Mouse (Mus musculus): ENCODE results near the gene Rps18.

The Rps18 gene

DNA sequence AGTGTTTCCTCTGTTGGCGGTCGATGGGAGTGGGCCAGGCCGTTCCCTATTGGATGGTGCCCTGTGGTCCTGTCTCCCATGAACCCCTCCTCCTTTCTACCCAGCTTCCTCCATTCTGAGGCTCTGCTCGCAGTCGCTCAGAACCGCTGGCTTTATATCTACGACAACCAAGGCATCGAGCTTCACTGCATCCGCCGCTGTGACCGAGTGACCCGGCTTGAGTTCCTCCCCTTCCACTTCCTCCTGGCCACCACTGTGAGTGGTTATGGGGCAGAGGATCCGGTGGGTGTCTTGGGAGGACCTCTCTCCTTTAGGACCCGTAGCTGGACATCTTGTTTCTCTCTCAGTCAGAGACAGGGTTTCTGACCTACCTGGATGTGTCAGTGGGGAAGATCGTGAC lies 12.3 kb downstream of the Rps18 start:
- DNase-seq: no peak

DNA sequence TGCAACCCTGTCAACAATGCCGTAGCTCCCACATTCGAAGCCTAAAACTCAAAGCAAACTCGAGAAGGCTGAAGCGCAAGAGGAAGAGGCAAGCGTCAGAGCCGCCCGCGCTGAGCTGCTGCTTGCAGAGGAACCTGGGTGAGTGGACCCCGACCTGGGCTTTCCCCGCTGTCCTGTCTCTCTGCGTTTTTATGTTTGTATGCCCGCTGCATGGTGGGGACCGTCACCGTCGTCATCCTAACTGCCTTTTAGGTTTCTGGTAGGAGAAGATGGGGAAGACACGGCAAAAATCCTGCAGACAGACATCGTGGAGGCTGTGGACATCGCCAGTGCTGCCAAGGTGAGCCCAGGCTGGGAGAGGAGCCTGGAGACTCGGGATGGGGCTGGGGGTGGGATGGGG lies 14.4 kb downstream of the Rps18 start:
- no peak for DNase-seq

DNA sequence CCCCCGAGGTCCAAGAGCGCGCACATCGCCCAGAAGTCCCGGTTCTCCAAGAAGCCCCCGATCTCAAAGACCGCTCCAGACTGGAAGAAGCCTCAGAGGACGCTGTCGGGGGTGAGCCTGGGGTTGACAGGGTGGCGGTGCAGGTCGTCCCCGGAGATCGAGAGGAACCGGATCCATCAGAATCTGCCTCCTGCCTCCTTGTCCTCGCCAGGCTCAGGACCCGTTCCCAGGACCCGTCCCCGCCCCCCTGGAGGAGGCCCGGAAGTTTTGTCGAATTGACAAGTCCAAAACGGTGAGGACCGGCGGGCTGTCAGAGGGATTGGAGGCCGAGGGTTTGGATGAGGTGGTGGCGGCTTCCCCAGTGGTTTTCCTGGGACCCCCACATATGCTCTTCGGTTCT lies 14.8 kb downstream of the Rps18 start:
- peak; percentile 55 to 64 for DNase-seq

DNA sequence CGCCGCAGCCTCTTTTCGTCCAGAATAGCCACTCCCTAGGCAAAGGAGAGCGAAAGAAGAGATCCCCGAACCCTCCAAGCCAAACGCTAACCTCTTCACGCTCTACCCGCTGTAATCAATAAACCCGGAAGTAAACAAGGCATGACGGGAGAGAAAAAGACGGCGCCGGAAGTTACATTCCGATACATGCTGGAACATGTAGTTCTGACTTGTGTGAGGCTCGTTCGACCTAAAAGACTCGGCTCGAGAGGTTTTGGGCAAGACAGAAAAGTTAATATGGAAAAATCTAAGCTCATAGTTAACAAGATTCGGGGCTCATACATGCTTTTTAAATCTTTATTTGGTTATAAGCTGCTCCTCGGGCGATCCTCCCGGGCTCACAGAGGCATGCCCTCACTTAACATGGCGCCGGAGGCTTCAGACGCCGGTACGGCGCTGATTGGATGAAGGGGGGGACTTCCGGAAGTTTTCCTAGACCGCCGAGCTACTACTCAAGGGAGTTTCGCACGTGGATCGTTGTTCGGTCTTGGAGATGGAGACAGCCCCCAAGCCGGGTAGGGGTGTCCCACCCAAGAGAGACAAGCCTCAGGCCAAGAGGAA lies 15.5 kb downstream of the Rps18 start, which contains the start of the genes Pfdn6 and Wdr46:
Pfdn6 (minus strand) TSS at position 138 of the 600 bp plus-strand sequence.
Wdr46 (plus strand) TSS at position 455 of the 600 bp plus-strand sequence.
- DNase-seq: peak; percentile 92 to 93

DNA sequence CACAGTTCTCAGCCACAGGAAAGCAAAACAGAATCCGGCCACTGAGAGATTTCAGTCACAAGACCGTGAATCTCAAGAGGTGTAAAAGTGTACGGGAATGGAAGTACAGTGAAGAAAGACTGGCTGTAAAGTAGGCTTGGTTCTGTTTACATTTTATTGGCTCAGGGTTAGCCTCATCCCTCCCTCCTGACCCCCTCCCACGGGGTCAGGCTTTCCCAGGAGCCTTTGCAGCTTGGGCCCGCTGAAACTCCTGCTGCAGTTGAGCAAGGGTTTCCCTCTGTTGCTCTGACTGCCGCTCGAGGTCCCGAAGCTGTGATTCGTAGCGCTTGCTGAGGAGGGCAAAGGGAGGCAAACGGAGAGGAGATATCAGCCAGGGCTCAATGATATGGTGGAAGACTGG lies 17.0 kb downstream of the Rps18 start:
- peak in 1 of 2 experiments; percentile 31 for DNase-seq

DNA sequence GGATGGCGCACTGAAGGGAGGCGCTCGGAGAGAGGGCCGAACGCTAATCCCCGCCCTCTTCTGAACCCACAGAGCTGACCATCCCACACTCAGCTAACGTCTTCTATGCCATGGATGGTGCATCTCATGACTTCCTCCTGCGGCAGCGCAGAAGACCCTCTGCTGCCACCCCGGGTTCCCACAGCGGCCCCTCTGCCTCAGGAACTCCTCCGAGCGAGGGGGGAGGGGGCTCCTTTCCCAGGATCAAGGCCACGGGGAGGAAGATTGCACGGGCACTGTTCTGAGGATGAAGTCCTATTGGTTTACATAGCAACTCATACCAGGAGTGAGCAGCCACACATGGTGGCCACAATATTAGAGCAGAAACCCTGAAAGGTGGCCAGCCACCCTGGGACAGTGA lies 18.8 kb downstream of the Rps18 start:
- DNase-seq: no peak

DNA sequence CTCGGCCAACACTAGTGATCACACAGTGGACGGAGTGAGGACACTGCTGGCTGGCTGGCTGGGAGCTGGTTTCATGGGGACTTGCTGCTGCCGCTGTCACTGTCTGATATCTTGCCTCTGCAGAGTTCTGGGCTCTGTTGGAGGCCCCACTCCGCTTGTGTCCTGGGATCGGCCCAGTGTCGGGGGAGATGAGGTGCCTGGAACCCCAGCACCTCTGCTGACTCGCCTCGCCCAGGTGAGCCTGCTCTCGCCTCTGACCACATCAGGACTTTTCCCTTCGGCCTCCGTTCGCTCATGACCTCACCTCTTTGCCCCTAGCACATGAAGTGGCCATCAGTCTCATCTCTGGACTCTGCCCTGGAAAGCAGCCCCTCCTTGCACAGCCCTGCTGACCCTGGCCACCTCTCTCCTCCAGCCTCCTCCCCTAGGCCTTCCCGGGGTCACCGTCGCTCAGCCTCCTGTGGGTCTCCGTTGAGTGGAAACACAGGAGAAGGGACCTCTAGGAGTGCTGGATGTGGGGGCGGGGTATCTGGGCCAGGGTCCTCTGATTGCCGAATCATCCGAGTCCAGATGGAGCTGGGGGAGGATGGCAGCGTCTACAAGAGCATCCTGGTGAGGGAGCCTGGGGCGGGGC lies 20.3 kb downstream of the Rps18 start:
- no peak for DNase-seq

DNA sequence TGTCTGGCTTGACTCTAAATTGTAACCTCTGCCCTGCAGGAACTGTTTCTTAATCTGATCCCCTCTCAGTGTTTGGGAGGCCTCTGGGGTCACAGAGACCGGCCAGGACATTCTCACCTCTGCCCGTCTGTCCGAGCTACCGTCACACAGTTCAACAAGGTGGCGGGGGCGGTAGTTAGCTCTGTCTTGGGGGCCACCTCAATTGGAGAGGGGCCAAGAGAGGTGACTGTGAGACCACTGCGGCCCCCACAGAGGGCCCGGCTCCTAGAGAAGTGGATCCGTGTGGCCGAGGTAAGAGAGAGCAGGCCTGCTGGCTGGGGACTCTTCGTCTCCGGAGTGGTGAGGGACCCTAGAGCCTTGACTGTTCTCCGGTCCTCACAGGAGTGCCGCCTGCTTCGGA lies 22.8 kb downstream of the Rps18 start:
- DNase-seq: no peak

DNA sequence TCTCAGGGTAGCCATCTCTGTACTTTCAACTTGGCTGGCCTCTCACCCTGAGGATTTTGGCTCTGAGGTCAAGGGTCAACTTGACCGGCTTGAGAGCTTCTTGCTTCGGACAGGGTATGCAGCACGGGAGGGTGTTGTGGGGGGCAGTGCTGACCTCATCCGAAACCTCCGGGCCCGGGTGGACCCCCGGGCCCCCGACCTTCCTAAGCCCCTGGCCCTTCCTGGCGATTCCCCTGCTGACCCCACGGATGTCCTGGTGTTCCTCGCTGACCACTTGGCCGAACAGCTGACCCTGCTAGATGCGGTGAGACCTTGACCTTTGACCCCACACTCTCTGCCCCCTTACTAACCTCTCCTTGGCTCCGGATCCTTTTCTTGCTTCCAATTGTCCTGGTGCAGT lies 23.4 kb downstream of the Rps18 start:
- no peak for DNase-seq

DNA sequence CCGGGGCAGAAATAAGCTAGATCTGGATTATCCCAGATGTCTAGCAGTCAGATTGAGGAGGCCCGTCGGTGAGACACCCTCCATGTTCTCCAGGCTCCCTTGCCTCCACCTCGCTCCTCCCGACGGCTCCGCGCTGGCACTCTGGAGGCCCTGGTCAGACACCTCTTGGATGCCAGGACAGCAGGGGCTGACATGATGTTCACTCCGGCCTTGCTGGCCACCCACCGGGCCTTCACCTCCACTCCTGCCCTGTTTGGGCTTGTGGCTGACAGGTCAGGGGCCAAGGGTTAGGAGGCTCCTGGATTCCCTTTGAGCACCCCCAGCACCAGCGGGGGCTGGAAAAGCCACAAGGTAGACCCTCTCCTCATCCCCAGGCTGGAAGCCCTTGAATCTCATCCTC lies 23.9 kb downstream of the Rps18 start:
- no peak for DNase-seq

DNA sequence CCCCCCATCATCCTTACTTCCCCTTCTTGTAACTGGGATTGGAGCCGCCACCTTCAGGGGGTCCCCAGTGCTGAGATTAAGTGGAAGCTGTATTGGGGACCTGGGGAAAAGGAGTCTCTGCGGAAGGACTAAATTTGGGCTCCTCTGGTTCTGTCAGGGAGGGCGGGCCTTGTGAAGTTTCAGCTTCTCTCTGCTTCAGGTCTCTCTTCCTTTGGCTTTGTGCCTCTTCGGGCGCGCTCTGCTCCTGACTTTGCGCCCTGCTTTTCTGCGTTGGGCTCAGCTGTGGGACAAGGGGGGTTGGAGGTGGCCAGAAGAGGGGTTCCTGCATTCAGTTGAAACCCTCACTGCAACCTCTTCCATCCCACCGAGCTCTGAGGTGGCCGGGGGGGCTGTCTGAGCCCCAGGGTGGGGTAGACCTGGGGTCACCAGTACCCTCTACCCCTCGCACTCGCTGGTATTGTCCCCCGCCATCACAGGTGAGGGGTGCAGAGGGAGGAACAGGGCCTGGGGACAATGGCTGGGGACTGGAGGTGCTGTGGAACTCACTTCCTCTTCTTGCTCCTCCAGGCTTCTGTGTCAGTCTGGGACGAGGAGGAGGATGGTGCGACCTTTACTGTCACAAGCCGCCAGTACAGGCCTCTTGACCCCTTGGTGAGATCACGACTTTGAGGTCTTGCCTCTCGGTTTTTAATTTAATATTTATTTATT lies 24.5 kb downstream of the Rps18 start:
- DNase-seq: no peak

DNA sequence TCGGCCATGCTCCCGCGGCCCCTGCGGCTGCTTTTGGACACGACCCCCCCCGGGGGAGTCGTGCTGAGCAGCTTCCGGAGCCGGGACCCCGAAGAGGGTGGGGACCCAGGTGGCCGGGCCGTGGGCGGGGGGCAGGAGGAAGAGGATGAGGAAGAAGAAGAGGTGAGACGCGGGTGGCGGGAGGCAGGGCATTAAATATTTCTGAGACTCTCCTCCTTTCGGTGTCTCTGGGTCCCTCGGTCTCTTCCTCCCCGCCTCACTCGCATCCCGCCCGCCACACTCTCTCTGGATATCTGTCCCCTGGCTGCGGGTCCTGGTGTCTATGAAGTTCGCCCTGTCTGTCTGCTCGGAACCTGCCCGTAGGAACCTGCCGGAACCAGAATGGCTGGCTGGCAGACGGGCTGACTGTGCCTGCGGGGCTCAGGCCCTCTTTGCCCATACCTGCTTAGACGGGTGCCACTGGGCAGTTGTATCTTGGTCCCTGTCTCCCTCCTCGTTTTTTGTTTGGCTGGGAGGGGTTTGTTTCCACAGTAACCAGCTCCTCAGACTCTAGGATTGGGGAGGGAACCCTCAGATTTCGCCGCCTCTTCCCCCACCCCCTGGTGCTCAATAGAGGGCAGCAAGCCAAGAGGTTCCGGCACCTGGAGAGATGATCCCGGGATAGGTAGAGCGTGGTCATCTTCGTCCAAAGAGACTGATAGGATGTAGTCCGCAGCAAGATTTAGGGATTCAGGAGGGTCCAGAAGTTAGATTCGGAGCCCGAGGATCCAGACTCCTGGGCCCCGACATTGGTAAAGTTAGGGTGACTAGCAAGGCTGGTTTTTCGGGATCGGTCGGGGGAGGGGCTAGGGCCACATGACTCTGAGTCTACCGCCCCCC lies 25.3 kb downstream of the Rps18 start:
- DNase-seq: peak; percentile 59 to 69

DNA sequence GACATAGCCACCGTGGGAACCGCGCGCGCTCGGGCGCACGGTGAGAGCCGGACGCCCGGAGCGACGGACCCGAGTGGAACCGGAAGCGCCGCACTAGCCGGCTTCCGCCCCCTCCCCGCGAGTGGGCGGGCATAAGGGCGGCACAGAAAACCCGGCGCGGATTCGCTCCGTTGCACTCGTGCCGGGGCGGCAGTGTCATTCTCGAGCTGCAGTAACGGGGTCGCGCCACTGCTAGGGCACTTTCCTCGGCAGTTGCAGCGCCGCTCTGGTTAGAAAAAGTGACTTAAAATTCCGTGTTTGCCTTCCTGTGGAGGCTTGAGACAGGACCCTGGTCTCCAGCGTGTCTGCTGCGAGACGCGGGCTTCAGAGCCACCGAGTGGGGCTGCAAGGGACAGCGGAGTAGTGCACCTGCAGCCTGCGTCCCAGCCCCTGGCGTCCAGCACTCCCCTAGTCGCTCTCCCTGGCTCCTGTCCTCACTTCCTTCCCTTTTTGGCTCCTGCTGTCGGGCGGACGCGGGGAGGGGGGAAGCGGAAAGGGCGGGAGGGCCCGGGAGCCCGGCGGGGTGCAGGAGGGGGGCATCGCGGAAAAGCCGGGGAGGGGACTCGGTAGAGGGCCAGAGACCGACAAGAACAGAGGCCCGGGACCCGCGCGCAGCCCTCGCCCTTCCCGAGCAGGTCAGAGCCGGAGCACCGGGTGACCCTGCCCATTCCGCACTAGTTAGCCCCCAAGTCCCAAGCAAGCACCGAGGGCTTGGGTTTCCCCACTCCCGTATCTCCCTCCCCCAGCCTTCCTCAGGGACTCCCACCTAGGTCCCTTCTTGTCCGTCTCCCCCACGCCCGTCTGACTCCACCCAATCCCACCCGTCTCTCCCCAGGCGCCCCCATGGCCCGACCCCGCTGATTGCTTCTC lies 26.2 kb downstream of the Rps18 start, which contains the start of gene Rgl2:
Rgl2 (plus strand) TSS at position 173 of the 909 bp plus-strand sequence.
- peak; percentile 96 to 97 for DNase-seq

DNA sequence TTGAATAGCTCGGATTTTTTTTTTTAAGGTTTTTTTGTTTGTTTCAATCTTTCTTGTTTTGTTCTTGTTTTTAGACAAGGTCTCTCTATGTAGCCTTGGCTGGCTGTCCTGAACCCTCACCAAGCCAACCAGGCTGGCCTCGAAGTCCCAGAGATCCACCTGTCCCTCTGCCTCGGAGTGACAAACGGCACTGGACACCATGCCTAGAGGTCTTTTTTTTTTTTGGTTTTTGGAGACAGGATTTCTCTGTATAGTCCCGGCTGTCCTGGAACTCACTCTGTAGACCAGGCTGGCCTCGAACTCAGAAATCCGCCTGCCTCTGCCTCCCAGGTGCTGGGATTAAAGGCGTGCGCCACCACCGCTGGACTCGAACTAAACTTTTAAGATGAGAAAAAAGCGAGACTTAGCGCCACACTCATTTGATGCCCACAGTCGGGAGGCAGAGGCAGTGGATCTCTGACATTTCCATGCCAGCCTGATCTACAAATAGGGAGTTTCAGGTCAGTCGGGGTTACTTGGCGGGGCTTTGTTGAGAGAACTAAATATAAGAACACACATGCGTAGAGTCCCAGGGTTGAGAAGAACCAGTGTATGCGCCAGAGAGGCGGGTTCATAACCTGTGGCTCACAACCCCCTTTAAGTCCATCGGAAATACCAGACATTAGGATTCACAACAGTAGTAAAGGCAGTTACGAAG lies 27.4 kb downstream of the Rps18 start:
- no peak for DNase-seq

DNA sequence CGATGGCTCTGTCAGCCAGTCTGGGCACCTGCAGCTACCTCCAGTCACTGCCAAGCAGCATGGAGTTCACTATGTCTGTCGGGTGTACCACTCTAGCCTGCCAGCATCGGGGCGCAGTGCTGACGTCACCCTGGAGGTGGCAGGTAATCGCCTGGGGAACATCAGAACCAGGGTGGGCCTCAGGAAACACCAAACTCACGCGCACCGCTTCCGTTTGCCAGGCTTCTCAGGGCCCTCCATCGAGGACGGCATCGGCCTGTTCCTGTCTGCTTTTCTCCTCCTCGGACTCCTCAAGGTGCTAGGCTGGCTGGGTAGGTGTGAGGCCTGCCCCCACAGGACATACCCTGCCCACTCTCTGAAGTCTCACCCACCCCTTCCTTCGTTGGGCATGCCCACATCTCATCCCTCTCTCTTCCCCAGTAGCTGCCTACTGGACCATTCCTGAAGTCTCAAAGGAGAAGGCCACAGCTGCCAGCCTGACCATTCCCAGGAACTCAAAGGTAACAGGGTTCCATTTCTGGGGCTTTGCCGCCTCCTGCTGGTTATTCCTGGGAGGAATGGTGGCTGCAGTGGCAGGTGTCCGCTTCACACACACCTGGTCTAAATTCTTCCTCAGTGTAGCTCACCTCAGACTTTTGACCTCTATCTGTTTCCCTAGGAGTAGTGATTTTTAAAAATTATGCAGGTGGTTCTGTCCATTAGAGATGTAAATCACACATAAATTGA lies 29.4 kb downstream of the Rps18 start:
- DNase-seq: peak; percentile 70 to 73

DNA sequence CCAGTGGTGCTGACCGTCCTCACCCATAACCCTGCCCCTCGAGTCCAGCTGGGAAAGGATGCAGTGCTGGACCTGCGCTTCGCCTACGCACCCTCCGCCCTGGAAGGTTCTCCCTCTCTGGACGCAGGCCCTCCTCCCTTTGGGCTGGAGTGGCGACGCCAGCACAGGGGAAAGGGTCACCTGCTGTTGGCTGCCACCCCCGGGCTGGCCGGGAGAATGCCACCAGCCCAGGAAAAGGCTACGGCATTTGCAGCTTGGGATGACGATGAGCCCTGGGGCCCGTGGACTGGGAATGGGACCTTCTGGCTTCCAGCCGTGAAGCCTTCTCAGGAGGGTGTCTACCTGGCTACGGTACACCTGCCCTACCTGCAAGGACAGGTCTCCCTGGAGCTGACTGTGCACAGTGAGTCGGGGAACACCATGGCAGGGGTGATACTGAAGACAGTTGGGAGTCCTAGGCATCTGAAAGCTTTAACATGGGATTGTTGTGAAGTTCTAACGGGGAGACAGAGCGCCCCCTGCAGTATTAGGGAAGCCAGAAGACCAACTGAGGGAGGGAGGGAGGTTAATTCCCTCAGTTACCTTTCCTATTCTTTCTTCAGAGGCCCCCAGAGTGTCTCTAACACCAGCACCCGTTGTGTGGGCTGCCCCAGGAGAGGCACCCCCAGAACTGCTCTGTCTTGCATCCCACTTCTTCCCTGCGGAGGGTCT lies 30.2 kb downstream of the Rps18 start:
- DNase-seq: no peak

DNA sequence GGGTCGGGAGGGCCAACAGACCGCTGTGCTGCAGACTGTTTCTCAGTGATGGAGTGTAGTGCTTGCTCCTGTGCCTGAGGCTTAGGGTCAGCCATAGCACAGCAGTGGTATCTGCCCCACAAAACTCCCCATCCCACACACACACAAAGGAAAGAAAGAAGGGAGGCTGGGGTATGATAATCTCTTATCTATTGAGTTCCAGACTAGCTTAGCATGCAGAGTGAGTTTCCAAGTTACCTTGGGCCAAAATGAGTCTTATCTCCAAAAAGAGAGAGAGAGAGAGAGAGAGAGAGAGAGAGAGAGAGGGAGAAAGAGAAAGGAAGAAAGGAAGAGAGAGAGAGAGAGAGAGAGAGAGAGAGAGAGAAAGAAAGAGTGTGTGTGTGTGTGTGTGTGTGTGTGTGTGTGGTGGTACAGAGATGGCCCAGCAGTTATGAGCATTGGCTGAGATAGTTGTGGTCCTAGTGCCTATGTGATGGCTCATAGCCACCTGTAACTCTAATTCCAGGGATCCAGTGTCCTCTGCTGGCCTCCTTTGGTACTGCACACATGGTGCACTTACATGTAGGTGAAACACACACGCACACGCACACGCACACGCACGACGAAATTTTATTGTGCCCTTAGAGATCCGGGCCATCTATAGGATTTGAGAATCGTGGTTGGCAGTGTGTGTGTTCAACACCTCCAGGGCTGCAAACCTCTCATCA lies 31.1 kb downstream of the Rps18 start:
- peak; percentile 77 to 78 for DNase-seq

DNA sequence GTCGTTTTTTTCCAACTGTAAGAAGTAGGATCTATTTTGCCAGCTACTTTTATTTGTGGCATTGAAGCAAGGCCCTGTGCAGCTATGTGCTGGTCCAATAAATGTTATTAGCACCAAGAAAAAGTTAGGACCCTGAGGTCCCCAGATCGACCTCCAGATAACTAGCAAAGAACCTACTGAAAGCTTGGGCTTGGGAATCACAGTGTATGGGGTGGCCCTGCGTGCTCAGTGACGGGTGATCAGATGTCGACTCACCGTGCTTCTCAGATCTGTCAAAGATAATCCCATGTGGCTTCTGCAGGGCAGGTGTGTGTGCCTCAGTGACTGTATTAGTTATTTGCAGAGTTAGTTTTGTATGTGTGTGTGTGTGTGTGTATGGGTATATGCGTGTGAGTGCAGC lies 34.4 kb downstream of the Rps18 start:
- no peak for DNase-seq
